Mouse (Mus musculus) kidney, adult 2 months (tissue): Measurements from ENCODE around the gene Sgcd. TPM values are rescaled to one million over a fixed set of nuclear protein-coding genes. Genes with fewer than 3 reads are reported as not detected.
A peak's percentile ranks its signal among the peaks of the same experiment; 100 is the strongest.

Source experiments
- DNase-seq: peaks from one replicate; pipeline ENCODE4 v3.0.0; 2021
- H3K27ac ChIP-seq: fragments of 200-500 bp; 2 replicates; pipeline ENCODE4 v1.5.1; 2012; ENCODE audit warnings: low read depth, low read length, control low read depth, inconsistent platforms; ENCODE audit not compliant: insufficient read depth
- H3K27me3 ChIP-seq: fragments of 200-500 bp; replicated peaks from 2 replicates; pipeline ENCODE4 v1.6.1; 2012; ENCODE audit warnings: mild to moderate bottlenecking, moderate library complexity, low read length, inconsistent platforms; ENCODE audit not compliant: control insufficient read depth, insufficient read depth
- H3K36me3 ChIP-seq: fragments of 200-500 bp; 2 replicates; pipeline ENCODE4 v1.6.1; 2012; ENCODE audit warnings: mild to moderate bottlenecking, moderate library complexity, low read length, inconsistent platforms; ENCODE audit not compliant: control insufficient read depth, insufficient read depth
- H3K4me1 ChIP-seq: fragments of 200-500 bp; 2 replicates; pipeline ENCODE4 v1.6.1; 2011; ENCODE audit warnings: low read length; ENCODE audit not compliant: control insufficient read depth, insufficient read depth
- H3K4me3 ChIP-seq: fragments of 200-500 bp; 2 replicates; pipeline ENCODE4 v1.5.1; 2011; ENCODE audit warnings: mild to moderate bottlenecking, low read depth, low read length, control low read depth; ENCODE audit not compliant: insufficient read depth
- CTCF ChIP-seq: fragments of 200-500 bp; conservative IDR thresholded peaks from 2 replicates; pipeline ENCODE4 v1.5.1; 2011; ENCODE audit warnings: low read depth, mild to moderate bottlenecking, control low read depth, low read length, moderate library complexity, mixed read lengths; ENCODE audit not compliant: insufficient read depth, insufficient read length
- POLR2A ChIP-seq: fragments of 200-500 bp; IDR thresholded peaks from one replicate; pipeline ENCODE4 v1.6.1; 2011; ENCODE audit warnings: low read depth, low read length, control low read depth
- WGBS: fragments of 180-500 bp; shearing (Covaris S2); methylation state at CpG from one replicate; pipeline ENCODE4 v1.1.7; 2018; 5-methylcytosine and 5-hydroxymethylcytosine counted together
- polyA plus RNA-seq: library from polyadenylated mRNA; depleted of rRNA; stranded (reverse); fragments of >200 nt; gene quantifications from 2 replicates; pipeline ENCODE4 v1.2.3, GENCODE M21; 2012

The Sgcd gene
- polyA plus RNA-seq, 1 experiment, result 0.74 TPM

DNA sequence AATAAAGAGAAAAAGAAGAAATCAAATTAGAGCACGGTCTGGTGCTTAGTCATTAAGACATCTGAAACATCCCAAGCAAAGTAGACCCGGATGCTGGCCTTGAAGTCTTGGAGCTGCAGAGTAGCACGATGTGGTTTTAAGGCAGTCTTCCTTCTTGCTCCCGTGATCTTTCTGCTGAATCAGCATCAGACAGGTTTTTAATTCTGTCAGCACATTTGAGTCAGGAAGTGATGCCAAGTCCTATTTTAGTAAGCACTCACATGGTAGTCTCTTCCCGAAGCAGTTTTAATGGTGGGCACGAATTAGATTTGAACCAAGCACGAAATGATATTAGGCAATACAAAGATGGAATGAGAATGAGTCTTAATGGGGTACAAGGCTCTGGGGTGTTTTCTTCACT is 789.7 kb downstream of the Sgcd start:
- TF ChIP-seq CTCF (no peak), POLR2A (no peak)
- Histone ChIP-seq H3K4me1 (no peaks in the 10 kb centered on the region), H3K27ac (no peak overlapping the region), H3K36me3 (no peaks in the 10 kb centered on the region), H3K27me3 (no peaks in the 10 kb centered on the region), H3K4me3 (no peak overlapping the region)
- 85% methylated on average over 7 of the region's 7 CpGs for WGBS
- no peak for DNase-seq

DNA sequence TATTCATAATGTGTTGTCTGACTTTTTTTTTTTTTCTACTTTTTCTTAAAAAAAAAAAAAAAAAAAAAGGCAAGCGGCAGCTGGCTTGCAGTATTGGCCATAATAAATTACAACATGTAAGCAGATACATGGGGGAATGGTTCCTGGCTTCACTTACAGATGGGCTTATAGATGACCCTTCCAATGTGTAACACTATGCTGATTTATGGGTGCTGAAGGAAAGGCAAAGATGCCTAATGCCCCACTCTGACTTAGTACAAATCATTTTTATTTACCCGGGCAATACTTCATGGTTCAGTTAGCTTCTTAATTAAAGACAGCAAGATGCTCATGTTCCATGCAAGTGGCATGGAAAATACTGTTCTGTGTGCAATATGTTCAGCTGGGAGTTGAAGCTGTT is 800.2 kb downstream of the Sgcd start:
- TF ChIP-seq POLR2A (no peak), CTCF (no peak)
- H3K4me3 ChIP-seq, result no peak overlapping the region
- no peaks in the 10 kb centered on the region for H3K27me3 ChIP-seq
- 30% methylated on average over 2 of the region's 2 CpGs for WGBS
- no peak overlapping the region for H3K27ac ChIP-seq
- no peaks in the 10 kb centered on the region; the same call in 1 of the 2 replicates for H3K4me1 ChIP-seq
- H3K36me3 ChIP-seq, result no peaks in the 10 kb centered on the region
- no peak for DNase-seq

DNA sequence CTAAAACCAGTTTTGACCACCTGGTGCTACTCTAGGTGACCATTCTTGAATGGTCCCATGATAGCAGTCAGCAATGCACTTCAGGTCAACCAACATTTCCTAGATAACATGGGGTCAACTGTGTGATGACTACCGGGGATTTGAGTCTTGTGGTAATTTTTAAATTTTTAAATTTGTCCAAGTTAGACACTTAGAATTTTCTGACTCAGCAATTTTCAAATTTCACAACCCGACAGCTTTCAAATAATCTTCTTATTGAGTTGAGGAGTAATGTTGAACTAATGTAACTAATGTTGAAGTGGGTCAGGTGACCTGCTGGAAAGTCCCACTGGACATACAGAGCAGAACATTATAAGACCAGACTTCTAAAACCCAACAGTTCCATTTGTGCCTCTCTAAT is 813.8 kb downstream of the Sgcd start:
- Histone ChIP-seq H3K27ac (no peak overlapping the region), H3K4me3 (no peak overlapping the region), H3K4me1 (no peaks in the 10 kb centered on the region), H3K27me3 (no peaks in the 10 kb centered on the region), H3K36me3 (no peaks in the 10 kb centered on the region)
- TF ChIP-seq CTCF (no peak), POLR2A (no peak)
- no peak for DNase-seq
- WGBS, result 92% methylated on average over 2 of the region's 2 CpGs

DNA sequence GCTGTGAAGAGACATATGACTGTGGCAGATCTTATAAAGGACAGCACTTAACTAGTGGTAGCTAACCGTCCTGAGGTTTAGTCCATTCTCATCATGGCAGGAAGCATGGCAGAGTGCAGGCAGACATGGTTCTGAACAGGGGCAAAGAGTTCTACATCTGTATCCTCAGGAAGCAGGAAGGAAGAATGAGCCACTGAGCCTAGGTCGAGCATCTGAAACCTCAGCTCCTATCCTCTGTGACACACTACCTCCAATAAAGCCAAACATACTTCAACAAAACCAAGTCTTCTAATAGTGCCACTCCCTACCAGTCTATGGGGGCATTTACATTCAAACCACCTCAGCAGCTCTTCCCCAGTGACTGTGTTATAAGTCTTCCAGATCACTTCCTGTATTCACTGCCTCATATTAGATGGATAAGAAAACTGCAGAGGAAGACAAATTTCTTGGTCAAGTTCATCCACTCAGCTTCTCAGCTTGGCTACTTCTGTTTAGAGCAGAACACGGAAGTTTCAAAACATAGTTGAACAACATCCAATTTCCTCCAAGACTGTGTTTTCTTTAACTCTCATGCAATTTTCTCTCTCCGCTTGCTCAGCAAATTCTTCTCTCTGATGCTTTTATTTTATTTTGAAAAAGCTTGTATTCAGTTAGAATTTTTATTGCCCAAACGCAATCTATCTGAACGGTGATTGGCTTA is 817.7 kb downstream of the Sgcd start:
- Histone ChIP-seq H3K4me1 (no peaks in the 10 kb centered on the region), H3K27me3 (no peaks in the 10 kb centered on the region), H3K36me3 (no peaks in the 10 kb centered on the region), H3K27ac (peak overlapping the region; percentile 50; the same call in 1 of the 2 replicates), H3K4me3 (no peak overlapping the region)
- TF ChIP-seq POLR2A (no peak), CTCF (no peak)
- peak; percentile 45 for DNase-seq
- WGBS, result 63% methylated on average over 6 of the region's 6 CpGs

- no peak for DNase-seq
- 88% methylated on average over 4 of the region's 4 CpGs for WGBS
These were observed 821.4 kb downstream of the Sgcd start for GRCm38 (mm10) chr11:47167376-47167775.

DNA sequence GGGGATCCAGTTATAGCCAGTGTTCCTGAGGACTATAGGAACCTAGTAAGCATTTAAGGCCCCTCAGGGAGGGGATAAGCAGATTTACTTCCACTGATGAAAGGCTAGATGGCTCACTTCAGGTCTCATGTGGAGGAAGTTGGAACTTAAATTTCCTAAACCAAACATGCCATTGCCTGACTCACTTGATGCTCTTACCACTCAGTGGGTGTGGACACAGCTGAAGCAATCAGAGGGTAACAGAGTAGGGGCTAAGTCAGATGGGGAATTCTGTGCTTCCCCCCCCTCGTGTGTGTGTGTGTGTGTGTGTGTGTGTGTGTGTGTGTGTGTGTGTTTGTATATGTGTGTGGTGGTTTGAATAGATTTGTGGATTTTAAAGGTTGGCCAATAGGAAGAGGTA is 830.7 kb downstream of the Sgcd start:
- TF ChIP-seq CTCF (no peak), POLR2A (no peak)
- DNase-seq, result no peak
- H3K27me3 ChIP-seq, result no peaks in the 10 kb centered on the region
- H3K4me3 ChIP-seq, result no peak overlapping the region
- no peaks in the 10 kb centered on the region for H3K36me3 ChIP-seq
- H3K4me1 ChIP-seq, result no peaks in the 10 kb centered on the region
- H3K27ac ChIP-seq, result no peak overlapping the region
- 45% methylated on average over 1 of the region's 1 CpGs for WGBS

More at GRCm38 (mm10) chr11:47167376-47167775, 821.4 kb downstream of the Sgcd start:
- Histone ChIP-seq H3K4me1 (no peaks in the 10 kb centered on the region), H3K27me3 (no peaks in the 10 kb centered on the region), H3K27ac (no peak overlapping the region), H3K36me3 (no peaks in the 10 kb centered on the region), H3K4me3 (no peak overlapping the region)
- TF ChIP-seq CTCF, result no peak
- no peak for TF ChIP-seq POLR2A

DNA sequence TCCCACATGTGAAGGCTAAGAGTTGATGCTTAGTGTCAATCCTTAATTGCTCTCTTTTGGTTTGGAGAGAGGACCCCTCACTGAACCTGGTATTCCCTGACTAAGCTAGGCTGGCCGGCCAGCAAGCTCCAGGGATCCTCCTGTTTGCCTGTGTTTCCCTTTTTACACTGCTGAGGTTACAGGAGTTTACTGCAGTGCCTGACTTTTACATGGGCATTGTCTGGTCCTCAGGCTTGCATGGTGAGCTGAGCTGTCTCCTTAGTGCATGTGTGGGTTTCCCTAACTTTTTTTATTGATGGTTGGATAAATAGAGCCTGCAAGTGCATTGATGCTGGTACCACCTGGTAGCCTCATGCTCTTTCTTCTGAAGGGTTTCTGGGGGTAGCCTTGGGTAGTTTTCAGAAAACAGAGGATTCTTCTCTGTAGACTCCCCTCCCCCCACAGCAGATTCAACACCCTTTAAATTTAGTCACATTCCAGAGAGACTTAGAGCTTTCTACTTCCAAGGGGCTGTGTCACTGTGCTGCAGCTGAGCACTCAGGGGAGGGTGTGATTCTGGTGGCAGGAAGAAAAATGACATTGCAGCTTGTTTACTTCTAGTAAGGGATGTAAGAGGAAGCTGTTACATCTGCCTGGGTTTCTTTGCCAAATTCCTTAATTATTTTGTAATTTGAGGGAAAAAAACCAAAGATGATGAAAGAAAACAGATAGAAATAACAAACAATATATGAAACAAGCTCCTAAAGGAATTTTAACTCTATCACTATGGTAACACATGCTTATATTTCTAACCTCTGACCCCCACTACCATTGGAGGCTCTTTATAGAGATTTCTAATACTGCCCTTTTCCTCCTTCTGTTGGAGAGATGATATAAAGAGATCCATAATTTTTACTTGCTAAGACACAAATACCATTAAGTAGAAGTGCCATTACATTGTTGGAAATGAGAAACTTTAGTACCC is 831.8 kb downstream of the Sgcd start:
- WGBS, result 54% methylated on average over 1 of the region's 1 CpGs
- Histone ChIP-seq H3K4me3 (no peak overlapping the region), H3K27me3 (no peaks in the 10 kb centered on the region), H3K27ac (no peak overlapping the region), H3K36me3 (no peaks in the 10 kb centered on the region), H3K4me1 (no peaks in the 10 kb centered on the region)
- peak; percentile 24 for DNase-seq
- TF ChIP-seq POLR2A (no peak), CTCF (no peak)
